Mouse (Mus musculus): ENCODE results near the gene Arhgef12. TPM values are rescaled to one million over a fixed set of nuclear protein-coding genes. Genes with fewer than 3 reads are reported as not detected.
"Not testable (repeated sequence)": the region's sequence is repeated elsewhere in the genome, so short reads cannot be mapped to it uniquely, and the experiment has no call there.

Arhgef12 gene
- polyA plus RNA-seq, 1 experiment = 56.6 TPM

DNA sequence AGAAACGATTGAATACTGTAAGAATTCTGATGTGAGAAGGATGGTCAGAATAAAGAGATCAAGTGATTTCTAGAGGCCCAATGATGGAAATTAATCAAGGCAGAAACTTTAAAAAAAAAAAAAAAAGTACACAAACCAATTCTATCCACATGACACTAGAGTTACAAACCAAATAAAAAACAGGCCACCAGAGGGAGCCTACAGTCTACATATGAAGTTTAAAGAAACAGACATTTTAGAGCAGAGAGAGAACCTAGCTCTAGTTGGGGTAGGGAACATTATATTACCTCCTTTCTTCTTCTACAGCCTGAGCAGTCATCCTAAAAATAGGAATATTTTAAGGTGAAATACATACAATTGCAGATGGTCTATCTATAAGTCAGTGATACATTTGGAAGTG lies 107.0 kb downstream of the Arhgef12 start:
- no peak for TF ChIP-seq CTCF (IDR thresholded peaks at IDR 0.05; ENCODE audit: borderline replicate concordance, insufficient read depth, low read length)
- no peak for TF ChIP-seq POLR2A (IDR thresholded peaks at IDR 0.05; ENCODE audit: low read depth, low read length)
- Histone ChIP-seq H3K27ac (ENCODE audit: insufficient read depth, low read length) (no peak overlapping the region), H3K4me1 (ENCODE audit: control insufficient read depth, insufficient read depth, low read length) (no peaks in the 10 kb centered on the region; the same call in 1 of the 2 replicates), H3K4me3 (ENCODE audit: insufficient read depth, low read length) (no peak overlapping the region)

DNA sequence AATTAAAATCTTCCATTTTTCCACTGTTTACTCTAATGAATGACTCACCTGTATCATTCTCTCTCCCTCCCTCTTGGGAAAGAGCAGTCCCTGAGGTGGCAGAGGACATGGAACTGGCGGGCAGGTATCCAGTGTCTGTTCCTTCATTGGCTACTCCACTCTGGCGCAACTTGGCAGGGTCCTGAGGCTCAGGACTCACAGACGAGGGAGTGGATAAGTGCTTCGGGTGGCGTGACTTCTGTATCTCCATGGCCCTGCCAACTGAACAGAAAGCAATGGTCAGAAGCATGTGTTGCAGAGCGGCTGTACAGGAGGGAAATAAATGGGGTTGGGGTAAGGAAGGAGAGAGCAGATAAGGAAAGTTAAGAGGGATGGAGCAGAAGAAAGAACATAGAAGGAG lies 109.5 kb downstream of the Arhgef12 start:
- Histone ChIP-seq H3K27ac (ENCODE audit: insufficient read depth, low read length) (no peak overlapping the region), H3K4me1 (ENCODE audit: control insufficient read depth, insufficient read depth, low read length) (no peaks in the 10 kb centered on the region), H3K4me3 (ENCODE audit: insufficient read depth, low read length) (no peak overlapping the region)
- TF ChIP-seq CTCF (IDR thresholded peaks at IDR 0.05; ENCODE audit: borderline replicate concordance, insufficient read depth, low read length) (no peak), POLR2A (IDR thresholded peaks at IDR 0.05; ENCODE audit: low read depth, low read length) (no peak)

DNA sequence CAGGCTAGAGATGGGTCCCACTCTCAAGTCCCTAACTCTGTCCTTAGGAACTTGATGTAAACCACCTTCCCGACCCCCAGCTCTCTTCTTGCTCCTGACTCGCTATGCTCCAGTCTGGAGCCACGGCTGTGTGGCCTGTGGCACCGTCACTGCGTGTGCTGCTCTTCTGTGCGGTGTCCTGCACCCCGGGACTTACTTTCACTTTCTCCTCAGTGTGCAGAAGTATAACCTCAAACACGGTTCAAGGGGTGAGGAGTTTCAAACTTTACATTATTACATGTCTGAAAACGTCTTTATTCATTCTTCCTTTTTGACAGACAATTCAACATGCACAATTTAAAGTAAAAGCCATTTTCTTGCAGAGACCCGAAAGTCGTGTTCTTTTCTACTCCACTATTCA lies 111.7 kb downstream of the Arhgef12 start:
- no peaks in the 10 kb centered on the region for H3K4me1 ChIP-seq (ENCODE audit: control insufficient read depth, insufficient read depth, low read length)
- no peak for TF ChIP-seq POLR2A (IDR thresholded peaks at IDR 0.05; ENCODE audit: low read depth, low read length)
- no peak for TF ChIP-seq CTCF (IDR thresholded peaks at IDR 0.05; ENCODE audit: borderline replicate concordance, insufficient read depth, low read length)
- no peak overlapping the region for H3K27ac ChIP-seq (ENCODE audit: insufficient read depth, low read length)
- H3K4me3 ChIP-seq (ENCODE audit: insufficient read depth, low read length) = no peak overlapping the region

DNA sequence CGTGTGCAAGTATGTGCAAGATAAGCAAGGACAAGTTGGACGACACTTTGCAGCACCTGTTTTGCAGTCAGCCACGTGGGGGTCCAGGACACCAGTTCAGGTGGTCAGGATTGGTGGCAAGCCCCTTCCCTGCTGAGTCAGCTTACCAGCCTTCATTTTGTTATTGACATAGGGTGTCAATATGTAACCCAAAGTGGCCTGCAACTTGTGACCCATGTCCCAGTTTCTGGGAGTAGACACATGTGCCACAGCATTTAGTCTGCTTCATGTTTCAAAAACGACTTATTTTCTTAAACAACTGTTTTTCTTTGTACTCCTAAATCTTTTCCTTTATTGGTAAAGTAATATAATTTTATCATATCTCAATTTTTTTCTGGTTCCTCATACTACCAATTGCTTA lies 112.3 kb downstream of the Arhgef12 start:
- no peak overlapping the region for H3K27ac ChIP-seq (ENCODE audit: insufficient read depth, low read length)
- H3K4me3 ChIP-seq (ENCODE audit: insufficient read depth, low read length) = no peak overlapping the region
- H3K4me1 ChIP-seq (ENCODE audit: control insufficient read depth, insufficient read depth, low read length) = no peaks in the 10 kb centered on the region
- TF ChIP-seq CTCF (IDR thresholded peaks at IDR 0.05; ENCODE audit: borderline replicate concordance, insufficient read depth, low read length) (no peak), POLR2A (IDR thresholded peaks at IDR 0.05; ENCODE audit: low read depth, low read length) (no peak)

DNA sequence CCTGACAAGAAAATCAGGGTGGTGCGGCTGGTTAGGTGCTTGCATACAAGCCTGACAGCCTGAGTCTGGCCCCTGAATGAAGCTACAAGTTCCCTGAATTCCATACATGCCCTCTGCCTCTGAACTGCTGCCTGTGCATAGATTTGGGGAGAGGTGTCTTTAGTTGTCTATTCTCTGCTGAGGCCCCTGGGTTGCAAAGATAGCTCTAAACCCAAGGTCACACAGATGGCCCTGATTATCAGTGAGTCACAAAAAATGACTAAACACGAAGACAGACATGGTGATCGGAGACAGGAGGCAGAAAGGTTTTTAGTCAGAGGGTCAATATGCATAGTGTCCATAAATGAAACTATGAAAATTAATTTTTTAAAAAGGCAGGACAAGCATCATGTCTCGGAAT lies 113.4 kb downstream of the Arhgef12 start:
- no peak overlapping the region for H3K4me3 ChIP-seq (ENCODE audit: insufficient read depth, low read length)
- TF ChIP-seq CTCF (IDR thresholded peaks at IDR 0.05; ENCODE audit: borderline replicate concordance, insufficient read depth, low read length) = no peak
- TF ChIP-seq POLR2A (IDR thresholded peaks at IDR 0.05; ENCODE audit: low read depth, low read length) = no peak
- peak overlapping the region; percentile 55; the same call in 1 of the 2 replicates for H3K27ac ChIP-seq (ENCODE audit: insufficient read depth, low read length)
- H3K4me1 ChIP-seq (ENCODE audit: control insufficient read depth, insufficient read depth, low read length) = no peaks in the 10 kb centered on the region

DNA sequence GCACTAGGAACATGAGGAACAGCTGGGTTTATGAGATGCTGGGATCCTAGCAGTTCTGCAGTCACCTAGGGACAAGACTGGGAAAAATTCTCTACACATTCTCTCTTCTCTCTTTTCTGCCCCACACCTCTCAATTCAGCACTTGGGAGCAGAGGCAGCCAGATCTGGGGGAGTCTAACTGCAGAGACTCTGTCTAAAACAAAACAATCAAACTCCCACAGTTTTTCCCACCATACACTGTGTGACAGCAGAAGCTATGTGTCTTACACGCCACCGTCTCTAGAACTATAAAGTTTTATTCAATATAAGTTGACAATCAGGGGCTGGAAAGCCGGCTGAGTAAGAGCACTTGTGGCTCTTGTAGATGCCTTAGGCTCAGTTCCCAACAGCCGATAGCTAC lies 119.1 kb downstream of the Arhgef12 start:
- no peak for TF ChIP-seq CTCF (IDR thresholded peaks at IDR 0.05; ENCODE audit: borderline replicate concordance, insufficient read depth, low read length)
- TF ChIP-seq POLR2A (IDR thresholded peaks at IDR 0.05; ENCODE audit: low read depth, low read length) = no peak
- Histone ChIP-seq H3K27ac (ENCODE audit: insufficient read depth, low read length) (no peak overlapping the region), H3K4me3 (ENCODE audit: insufficient read depth, low read length) (no peak overlapping the region)

DNA sequence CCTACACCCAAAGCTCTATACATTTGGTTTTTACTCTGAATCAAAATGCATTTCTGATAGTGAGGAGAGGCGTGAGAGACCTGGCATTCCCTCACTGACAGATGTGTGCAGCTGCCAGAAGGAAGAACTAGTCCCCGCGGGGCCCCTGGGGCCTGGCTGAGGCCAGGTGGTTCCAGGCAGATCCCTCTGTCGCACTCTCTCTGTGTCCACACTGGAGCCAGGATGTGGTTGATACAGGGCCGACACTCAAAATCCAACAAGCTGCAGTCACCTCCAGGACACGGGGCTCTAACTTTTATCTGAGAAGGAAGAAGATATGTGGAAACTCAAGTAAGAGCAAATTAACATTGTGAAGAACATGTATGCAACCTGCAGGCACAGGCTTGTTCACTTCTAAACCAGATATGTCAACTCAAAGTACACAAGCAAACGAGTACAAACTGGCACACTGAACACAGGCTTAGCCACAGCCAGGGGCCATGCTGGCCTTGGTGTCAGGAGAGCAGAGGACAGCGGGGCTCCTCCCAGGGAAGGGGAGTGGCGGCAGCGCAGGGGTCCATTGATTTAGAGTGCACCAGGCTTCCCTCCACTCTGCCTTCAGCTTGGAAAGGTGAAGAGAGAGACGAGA lies 138.0 kb downstream of the Arhgef12 start:
- no peak for TF ChIP-seq POLR2A (IDR thresholded peaks at IDR 0.05; ENCODE audit: low read depth, low read length)
- no peak for TF ChIP-seq CTCF (IDR thresholded peaks at IDR 0.05; ENCODE audit: borderline replicate concordance, insufficient read depth, low read length)
- Histone ChIP-seq H3K27ac (ENCODE audit: insufficient read depth, low read length) (no peak overlapping the region), H3K4me1 (ENCODE audit: control insufficient read depth, insufficient read depth, low read length) (no peaks in the 10 kb centered on the region), H3K4me3 (ENCODE audit: insufficient read depth, low read length) (no peak overlapping the region)

More for the DNA sequence above, 119.1 kb downstream of the Arhgef12 start:
- no peaks in the 10 kb centered on the region for H3K4me1 ChIP-seq (ENCODE audit: control insufficient read depth, insufficient read depth, low read length)

DNA sequence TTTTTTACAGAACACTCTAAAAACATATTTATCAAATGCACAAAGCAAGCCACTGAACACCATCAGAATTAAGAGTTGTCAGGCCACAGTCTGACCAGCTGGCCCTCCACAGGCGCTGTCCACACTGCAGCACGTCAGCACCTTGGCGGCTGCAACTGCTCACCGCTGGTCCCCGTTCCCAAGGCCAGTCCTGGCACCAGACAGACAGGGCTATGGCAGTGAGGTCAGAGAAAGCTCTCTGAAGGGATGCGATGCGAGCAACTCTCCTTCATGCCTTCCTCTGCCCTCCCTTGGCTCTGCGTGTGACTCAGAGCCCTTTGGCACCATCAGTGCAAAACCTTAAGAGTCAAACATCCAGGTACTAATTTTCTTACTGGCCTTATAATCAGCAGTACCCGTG lies 139.3 kb downstream of the Arhgef12 start:
- Histone ChIP-seq H3K27ac (ENCODE audit: insufficient read depth, low read length) (no peak overlapping the region), H3K4me3 (ENCODE audit: insufficient read depth, low read length) (no peak overlapping the region), H3K4me1 (ENCODE audit: control insufficient read depth, insufficient read depth, low read length) (peaks cover 4% of the 10 kb centered on the region)
- TF ChIP-seq POLR2A (IDR thresholded peaks at IDR 0.05; ENCODE audit: low read depth, low read length) (no peak), CTCF (IDR thresholded peaks at IDR 0.05; ENCODE audit: borderline replicate concordance, insufficient read depth, low read length) (no peak)

DNA sequence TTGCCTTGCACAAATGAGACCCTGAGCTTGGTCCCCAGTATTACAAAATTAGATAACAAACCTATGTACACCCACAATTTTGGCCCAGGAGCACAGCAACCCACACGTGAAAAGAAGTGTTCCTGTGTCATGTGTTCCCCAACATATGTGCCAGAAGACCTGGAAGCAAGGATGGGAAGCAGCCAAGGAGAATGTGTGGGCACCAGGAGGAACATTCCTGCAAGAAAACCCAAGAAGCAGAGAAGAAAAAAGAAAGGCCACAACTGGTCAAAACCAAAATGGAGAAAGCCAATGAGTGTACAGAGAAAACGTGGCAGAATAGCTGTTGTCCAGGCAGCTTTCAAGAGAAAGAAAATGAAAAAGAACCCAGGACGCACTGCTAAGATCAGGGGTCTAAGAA lies 142.2 kb downstream of the Arhgef12 start:
- not testable (repeated sequence) for H3K27ac ChIP-seq (ENCODE audit: insufficient read depth, low read length); H3K4me3 ChIP-seq (ENCODE audit: insufficient read depth, low read length); H3K4me1 ChIP-seq (ENCODE audit: control insufficient read depth, insufficient read depth, low read length)

DNA sequence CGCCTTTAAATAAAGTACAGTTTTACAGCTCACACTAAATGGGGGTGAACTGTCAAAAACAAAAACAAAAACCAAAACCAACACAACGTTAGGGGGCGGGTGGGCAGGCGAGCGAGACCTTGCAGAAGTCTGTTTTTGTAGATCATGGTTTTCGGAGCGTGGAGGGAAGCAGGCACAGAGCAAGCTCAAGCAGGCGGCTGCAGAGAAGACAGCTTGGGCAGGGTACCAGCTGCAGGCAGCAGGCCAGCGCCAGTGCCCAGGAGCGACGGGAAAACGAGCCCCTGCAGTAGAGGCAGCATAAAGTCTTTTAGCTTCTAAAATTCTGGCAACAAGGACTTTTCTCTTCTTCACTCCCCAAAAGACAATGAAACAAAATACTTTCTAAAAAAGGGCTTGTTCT lies 142.7 kb downstream of the Arhgef12 start:
- TF ChIP-seq POLR2A (IDR thresholded peaks at IDR 0.05; ENCODE audit: low read depth, low read length) (no peak), CTCF (IDR thresholded peaks at IDR 0.05; ENCODE audit: borderline replicate concordance, insufficient read depth, low read length) (no peak)
- Histone ChIP-seq H3K27ac (ENCODE audit: insufficient read depth, low read length) (no peak overlapping the region), H3K4me3 (ENCODE audit: insufficient read depth, low read length) (no peak overlapping the region), H3K4me1 (ENCODE audit: control insufficient read depth, insufficient read depth, low read length) (peaks cover 4% of the 10 kb centered on the region)

DNA sequence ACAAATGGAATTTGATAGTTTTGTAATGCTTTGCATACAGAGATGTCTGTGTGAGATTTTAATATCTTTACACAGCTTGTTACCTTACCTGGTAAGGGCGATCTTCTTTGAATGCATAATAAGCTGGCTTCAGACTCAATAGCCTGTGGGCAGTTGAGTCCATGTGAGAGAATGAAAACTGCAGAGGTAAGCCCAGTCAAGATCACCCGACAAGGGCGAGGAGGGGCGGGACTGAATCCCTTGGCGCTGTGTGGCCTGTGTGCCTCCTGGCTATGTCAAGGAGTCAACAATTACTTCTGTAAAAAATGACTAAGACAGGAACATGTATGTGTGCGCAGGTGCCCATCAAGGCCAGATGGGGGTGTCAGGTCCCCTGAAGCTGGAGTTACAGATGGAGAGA lies 144.5 kb downstream of the Arhgef12 start:
- Histone ChIP-seq H3K4me3 (ENCODE audit: insufficient read depth, low read length) (no peak overlapping the region), H3K27ac (ENCODE audit: insufficient read depth, low read length) (no peak overlapping the region), H3K4me1 (ENCODE audit: control insufficient read depth, insufficient read depth, low read length) (peaks cover 4% of the 10 kb centered on the region)
- TF ChIP-seq POLR2A (IDR thresholded peaks at IDR 0.05; ENCODE audit: low read depth, low read length) = no peak
- no peak for TF ChIP-seq CTCF (IDR thresholded peaks at IDR 0.05; ENCODE audit: borderline replicate concordance, insufficient read depth, low read length)
